Mouse (Mus musculus): ENCODE results near the gene Mustn1.
A peak's percentile ranks its signal among the peaks of the same experiment; 100 is the strongest.

The Mustn1 gene

DNA sequence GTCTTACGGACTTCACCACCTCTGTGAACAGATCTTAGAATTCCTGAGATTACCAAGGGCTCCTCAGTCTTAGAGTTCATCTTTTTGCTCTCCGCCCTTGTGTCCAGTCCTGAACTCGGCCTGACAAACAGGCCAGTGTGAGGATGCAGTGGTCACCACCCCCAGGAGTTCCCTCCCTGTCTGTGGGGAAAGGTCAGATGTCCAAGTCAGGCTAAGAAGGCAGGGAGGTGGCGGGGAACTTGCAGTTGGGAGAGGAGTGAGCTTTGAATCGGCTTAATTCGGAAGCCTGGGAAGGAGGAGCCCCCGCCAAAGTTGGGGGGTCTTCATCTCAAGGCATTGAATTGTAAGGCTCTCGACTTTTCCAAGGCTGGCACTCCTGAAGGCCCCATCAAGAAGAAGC, 1.3 kb downstream of the Mustn1 start:
- no peak for DNase-seq (ENCODE audit: low spot score in 2 of 2)

GRCm38 (mm10) chr14:30880811-30881717, 2.1 kb downstream of the Mustn1 start:
- DNase-seq (ENCODE audit: low spot score in 2 of 2): peak in 1 of 2 experiments; percentile 53

DNA sequence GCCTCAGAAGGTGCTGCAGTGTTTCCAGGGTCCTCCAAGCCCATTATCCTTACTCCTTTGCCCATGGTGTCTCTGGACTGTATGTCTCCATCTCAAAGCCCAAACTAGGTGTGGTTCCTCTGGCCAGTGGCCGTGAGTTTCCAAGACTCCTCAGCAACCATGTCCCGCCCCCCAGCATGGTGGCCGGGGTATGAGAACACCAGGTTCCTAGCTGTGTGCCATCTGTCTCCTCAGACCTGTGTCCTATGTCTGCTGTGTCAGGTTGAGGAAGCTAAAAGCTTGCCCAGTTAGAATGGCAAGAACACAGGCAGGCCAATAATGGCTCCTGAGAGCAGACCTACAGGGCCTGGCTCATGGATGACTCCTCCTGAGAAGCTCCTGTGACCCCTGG, 2.7 kb downstream of the Mustn1 start:
- DNase-seq (ENCODE audit: low spot score in 2 of 2): no peak

- no peak for DNase-seq (ENCODE audit: low spot score in 2 of 2)
Measured at GRCm38 (mm10) chr14:30885298-30885697, 6.3 kb downstream of the Mustn1 start.

DNA sequence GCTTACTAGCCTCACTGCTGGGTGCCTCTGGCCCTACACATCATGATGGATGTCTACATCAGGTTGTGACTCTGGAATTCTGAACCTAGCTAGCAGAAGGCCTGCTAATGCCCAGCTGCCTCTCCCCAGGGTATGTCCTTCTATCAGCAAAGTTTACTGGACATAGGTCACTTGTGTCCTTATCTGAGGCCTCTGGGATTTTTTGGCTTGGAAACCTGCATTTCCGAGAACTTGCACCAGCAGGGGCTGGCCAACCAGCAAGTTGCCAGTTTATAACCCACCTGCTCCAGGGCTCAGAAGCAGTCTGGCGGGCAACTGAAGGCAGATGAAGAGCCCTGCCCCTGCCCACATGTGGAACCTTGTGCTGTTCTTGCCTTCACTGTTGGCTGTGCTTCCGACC, 7.2 kb downstream of the Mustn1 start, which contains the start of gene Itih4:
Itih4 (plus strand) TSS at position 273 of the 400 bp plus-strand sequence.
- no peak for DNase-seq (ENCODE audit: low spot score in 2 of 2)

DNA sequence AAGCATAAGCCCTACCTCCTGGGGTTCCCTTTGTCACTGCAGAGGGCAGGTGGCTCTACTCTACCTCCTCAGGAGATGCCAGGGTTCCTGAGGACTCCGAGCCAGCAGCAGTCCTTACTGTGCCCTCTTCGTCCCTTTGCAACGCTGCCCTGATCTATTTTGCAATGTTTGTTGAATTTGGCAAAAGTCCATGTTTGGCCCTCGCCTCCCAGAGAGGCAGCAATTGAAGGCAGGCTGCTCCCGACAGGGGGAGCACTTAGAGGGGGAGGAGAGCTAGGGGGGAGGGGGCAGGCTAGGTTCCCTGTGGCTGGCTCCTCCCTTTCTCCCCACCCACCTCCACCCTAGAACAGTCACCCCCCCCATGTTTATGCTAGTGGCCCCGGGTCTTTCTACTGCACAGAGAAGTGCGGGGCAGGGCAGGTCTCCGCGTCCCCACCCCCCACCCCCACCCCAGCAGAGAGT, 9.3 kb downstream of the Mustn1 start:
- peak; percentile 44 to 71 for DNase-seq (ENCODE audit: low spot score in 2 of 2)

- no peak for DNase-seq (ENCODE audit: low spot score in 2 of 2)
Measured at GRCm38 (mm10) chr14:30899972-30900371, 21.0 kb downstream of the Mustn1 start.

GRCm38 (mm10) chr14:30902628-30903027, 23.6 kb downstream of the Mustn1 start:
- no peak for DNase-seq (ENCODE audit: low spot score in 2 of 2)

- DNase-seq (ENCODE audit: low spot score in 2 of 2): no peak
Measured at GRCm38 (mm10) chr14:30903036-30903435, 24.0 kb downstream of the Mustn1 start.

DNA sequence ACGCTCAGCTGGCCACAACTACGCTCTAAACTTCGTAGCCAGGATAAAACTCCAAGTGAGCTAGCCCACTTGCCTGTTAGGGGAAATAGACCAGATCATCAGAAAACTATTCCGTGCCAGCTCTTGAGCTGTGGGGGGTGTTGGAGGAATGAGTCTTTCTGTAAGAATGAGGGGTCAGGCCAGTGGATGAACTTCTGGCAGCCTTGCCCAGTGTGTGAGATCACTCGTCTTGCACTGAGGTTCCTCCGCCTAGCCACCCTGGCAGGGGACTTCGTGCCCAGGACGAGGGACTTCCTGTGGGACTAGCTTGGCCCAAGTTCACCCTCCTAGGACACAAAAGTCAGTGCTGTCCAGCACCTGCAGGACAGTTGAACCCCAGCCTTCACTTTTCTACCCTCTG, 25.3 kb downstream of the Mustn1 start:
- no peak for DNase-seq (ENCODE audit: low spot score in 2 of 2)

DNA sequence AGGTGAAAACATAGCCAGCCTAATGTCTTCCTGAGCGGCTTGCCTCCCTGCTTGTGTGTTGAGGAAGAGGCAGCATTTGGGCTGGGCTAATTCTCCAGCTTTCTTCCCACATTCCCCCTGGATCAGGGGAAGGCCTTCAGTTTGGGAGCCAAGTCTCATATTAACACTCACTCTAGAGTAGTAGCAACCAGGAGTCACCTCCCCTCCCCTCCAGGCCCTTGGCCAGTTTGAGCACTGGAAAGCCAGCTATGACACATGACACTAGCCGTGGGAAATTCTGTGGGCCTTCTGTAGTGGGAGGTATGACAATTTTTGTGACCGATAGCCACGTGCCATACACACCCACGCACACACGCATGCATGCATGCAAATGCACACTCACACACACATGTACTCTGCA, 27.0 kb downstream of the Mustn1 start:
- DNase-seq (ENCODE audit: low spot score in 2 of 2): no peak

DNA sequence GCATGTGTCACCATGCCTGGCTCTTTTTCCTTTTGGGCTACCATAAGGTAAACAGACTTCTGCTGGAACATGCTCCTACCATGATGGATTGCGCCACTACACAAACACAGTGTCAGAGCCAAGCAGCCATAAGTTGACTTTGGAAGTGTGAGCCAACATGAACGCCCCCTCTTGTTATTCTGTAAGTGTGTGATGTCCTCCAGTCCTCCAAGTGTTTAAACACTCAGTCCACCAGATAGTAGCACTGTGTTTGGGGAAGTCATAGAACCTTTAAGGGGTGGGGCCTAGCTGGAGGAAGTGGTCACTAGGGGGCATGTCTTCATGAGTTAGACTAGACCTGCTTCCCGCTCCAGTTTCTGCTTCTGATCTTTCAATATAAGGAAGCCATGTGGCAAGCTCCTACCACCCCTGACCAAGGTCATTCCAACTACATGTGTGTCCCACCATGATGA, 28.8 kb downstream of the Mustn1 start:
- DNase-seq (ENCODE audit: low spot score in 2 of 2): no peak

DNA sequence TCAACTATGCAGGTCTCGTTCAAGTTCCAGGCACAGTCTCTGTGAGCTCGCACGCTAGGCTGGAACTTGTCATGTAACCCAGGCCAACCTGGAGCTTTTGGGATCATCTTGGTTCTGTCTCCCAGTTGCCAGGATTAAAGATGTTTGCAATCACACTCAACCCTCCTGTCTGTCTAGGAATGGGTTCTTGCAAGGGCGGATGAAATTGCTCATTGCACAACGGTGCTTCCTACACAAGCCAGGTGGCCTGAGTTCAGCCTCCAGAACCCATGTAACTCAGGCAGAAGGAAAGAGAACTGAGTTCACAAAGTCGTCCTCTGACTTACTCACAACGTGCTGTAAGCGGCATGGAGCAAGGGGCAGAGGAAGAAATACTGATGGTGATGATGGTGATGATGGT, 32.1 kb downstream of the Mustn1 start:
- DNase-seq (ENCODE audit: low spot score in 2 of 2): no peak

- DNase-seq (ENCODE audit: low spot score in 2 of 2): no peak
Measured at GRCm38 (mm10) chr14:30912641-30913040, 33.6 kb downstream of the Mustn1 start.

DNA sequence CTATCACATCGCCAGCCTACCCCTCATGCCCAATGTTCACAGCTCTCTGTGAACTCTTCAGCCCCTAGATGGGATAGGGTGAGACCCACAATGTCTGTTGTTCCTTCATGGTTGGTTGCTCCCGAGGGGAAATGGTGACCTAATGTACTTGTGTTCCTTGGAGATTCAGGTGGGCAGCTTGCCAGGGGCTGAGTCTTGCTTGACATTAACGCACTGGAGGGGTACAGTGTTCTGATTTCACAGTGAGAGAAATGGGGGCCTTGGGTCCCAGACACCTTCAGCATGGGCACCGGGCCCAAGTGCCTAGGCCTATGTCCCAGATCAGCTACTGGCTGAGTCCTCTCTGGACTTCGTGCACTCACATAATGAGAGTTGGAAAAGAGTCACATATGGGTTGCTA, 34.4 kb downstream of the Mustn1 start:
- no peak for DNase-seq (ENCODE audit: low spot score in 2 of 2)

- no peak for DNase-seq (ENCODE audit: low spot score in 2 of 2)
Measured at GRCm38 (mm10) chr14:30916516-30916915, 37.5 kb downstream of the Mustn1 start.

GRCm38 (mm10) chr14:30922053-30922670, 43.2 kb downstream of the Mustn1 start:
- DNase-seq (ENCODE audit: low spot score in 2 of 2): no peak

DNA sequence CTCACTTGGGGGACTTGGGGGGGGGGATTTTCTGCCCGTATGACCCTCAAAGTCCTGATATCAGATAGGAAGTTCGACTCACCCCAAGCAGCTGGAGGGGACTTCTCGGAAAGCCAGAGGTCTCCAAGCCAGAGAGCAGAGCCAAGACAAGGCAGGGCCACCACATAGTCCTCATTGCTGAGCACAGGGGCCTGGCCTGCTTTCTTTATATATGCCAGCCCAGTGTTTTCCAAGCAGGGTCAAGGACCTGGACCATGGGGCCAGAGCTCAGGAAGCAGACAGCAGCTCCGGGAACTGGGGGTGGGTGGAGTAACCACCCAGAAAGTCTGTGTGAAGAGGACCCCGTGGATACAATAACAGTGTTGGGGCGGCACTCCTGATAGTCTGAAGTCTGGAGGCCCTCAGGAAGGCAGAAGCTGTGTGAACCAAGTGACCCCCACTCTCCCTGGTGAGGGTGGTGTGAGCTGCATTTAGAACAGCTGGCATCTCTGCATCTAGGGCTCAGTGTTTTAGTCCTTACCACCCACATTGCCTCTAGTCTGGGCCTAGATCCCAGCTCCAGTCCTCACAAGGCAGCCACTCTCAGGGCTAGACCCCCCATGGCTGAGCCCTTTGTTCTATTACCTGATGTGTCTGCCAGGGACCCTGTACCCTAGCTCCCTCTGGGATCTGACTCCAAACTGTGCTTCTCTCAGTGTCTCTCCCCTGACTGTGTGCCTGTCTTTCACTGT, 44.5 kb downstream of the Mustn1 start, which contains the start of gene Itih3:
Itih3 (minus strand) TSS at position 386 of the 731 bp plus-strand sequence.
- DNase-seq (ENCODE audit: low spot score in 2 of 2): no peak

DNA sequence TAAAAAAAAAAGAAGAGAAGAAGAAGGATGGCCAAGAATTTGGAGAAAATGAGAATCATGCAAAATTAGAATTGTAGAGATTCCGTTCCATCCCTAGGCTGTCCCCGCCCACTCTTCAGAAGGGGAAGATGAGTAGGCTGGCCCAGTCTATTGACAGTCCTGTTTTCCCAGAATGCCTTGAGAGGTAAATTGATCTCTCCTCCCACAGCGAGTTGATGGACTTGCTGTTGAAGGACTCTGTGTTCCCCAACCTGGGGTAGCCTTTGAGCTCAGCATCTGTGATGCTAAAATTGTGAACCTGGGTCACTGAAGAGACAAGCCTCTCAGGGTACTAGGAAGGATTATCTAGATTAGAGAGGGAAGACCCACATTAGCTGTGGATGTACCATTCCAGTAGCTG, 46.5 kb downstream of the Mustn1 start:
- no peak for DNase-seq (ENCODE audit: low spot score in 2 of 2)

DNA sequence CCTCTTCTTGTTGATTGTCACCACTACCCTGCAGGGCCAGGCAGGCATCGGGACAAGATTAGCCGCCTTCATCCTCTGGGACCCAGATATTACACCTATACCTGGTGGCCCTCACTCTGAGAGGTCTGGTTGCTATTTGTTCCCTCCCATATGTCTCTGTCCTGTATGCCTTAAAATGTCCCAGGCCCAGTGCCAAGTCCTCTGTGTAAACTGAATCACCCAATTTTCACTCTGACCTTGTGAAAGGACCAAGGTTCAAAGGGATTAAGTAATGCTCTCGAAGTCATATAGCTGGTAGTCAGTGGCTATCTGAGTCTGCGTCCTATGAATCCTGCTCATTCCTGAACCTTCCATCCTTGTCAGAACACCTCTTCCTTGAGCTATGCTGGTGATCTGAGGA, 51.4 kb downstream of the Mustn1 start:
- no peak for DNase-seq (ENCODE audit: low spot score in 2 of 2)

All from urinary bladder, postnatal 36 days (tissue).